Mouse (Mus musculus): ENCODE data around the gene Arhgap10. TPM values are rescaled to one million over a fixed set of nuclear protein-coding genes. Genes with fewer than 3 reads are reported as not detected.

Gene Arhgap10
- total RNA-seq, 2 experiments from 2014 or later, result 5.2 to 7.7 TPM

DNA sequence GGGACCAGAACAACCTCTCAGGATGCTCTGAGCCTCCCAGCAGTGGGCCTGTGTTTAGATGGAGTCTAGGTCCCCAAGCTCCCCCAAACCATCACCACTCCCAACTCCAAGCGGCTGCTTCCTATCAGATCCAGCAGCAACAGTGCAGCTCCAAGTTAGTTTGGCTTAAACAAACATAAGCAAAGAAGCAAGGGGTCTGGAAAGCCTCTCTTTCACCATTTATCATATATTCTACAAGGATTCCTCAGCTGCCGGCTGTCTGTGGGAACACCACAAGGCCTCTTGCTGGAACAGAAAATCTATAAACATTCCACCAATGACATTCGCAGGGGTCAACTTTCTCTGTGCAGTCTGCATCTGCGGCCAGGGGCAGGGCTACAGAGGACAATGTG is 29.5 kb downstream of the Arhgap10 start:
- ATAC-seq (ENCODE audit: poor library complexity, severe bottlenecking), result no peak

DNA sequence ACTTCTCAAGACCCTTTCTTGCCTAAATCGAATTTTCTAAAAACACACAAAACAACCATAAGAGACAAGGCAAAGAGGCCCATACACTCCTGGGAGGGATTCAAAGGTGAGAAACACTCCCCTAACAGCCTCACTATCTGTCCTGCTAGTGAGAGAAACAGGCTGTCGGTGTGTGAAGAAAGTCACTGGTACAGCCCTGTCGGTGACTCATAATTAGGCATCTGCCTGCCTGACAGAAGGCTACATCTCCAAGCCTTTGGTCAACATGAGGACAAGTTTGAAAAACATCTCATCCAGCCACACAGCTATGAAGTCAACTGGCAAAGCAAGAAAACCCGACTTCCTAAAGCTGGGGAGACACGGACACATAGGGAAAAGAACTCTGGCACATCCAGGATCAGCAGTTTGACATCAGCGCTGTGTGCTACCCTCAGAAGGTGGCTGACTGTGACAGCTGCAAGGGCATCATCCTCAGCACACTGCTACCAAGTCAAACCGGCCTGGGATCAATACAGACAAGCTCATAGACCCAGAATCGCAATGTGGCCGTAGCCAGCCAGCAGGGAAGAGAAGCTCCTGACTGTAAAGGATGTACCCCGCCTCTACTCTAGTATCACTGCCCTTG is 30.1 kb downstream of the Arhgap10 start:
- ATAC-seq (ENCODE audit: poor library complexity, severe bottlenecking), result no peak

DNA sequence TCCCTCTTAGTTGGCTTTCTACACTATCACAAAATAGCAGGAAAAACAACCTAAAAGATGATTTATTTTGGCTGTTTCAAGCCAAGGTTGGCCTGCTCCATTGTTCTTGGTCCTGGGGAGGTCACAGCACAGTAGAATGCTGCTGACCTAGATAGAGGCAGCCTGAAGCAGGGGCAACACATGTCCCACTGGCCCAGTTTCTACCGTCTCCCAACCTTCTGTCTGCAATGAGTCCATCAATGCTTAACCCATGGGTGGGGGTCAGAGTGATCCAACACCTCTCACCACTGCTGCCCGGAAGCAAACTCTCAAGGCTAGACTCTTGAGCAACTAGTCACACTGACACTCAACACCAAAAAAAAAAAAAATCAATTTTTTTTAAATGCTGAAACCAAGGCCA is 31.0 kb downstream of the Arhgap10 start:
- no peak for ATAC-seq (ENCODE audit: poor library complexity, severe bottlenecking)

DNA sequence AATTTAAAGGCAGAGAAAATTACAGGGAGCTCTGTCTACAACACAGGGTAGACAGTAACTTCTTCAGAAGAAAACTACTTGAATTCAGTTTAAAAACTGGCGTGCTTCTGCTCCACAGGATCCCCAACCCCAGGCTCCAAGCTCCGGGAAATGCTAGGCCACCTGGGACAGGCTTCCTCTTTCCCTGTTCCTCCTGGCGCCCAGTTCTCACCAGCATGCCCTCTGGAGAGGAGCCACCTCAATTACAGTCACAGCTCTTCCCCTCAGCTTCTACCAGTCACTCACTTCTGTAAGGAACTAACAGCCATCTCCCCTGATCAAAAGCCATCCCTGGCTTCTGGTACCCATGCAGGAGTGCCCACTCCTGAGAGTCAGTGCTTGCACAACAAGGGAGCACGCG is 32.9 kb downstream of the Arhgap10 start:
- ATAC-seq (ENCODE audit: poor library complexity, severe bottlenecking), result peak; percentile 20

DNA sequence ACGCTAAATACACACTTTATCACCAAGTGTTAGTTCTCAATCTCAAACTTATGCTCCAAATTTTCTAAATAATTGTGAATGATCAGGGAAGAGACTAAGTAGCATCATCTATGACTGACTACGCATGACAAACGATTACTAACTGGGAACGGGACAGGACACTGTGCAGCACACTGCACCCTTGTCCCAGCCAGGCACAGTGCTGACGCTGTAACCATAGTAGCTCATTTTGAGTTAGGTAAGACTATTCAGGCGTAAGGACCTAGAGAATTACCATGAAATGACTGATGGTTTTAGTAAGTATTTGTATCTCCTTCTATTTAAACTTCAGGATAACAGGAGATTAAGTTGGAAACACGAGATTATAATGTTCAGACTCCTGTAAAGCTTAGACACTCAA is 33.5 kb downstream of the Arhgap10 start:
- no peak for ATAC-seq (ENCODE audit: poor library complexity, severe bottlenecking)

DNA sequence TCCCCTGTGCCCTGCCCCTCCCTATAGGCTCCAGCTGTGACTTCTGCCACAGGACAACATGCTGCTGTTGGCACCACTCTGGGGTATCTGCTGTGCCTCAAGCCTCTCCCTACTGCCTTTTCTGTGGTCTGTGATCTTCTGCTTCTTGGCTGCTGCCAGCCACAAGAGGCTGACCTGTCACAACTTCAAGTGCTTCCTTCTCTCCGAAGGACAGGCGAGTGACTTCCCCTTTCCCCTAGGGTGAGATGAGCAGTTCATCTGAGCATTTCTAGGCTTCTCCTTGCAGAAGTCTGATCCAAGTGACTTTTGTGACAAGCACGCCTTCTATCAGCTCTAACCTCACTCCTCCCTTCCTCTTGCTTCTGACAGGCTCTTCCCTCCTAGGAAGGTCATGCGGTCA is 34.1 kb downstream of the Arhgap10 start:
- ATAC-seq (ENCODE audit: poor library complexity, severe bottlenecking), result peak; percentile 89

DNA sequence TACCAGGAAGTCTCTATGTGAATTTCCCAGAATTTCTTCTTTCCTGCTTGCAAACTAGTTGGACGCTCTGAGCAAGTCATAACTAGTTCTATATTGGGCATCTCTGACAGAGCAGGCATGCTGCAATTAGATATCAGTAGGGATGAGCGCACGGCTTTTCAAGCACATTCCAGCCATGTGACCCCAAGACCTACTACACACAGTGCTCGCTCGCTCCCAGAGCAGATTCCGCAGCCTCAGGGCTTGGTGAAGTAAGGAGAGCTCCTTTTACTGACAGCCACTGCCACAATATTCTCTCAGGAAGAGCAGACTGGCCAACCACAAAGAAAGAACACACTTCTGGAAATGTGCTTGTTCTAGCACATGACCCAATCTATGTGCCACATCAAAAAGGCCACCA is 36.0 kb downstream of the Arhgap10 start:
- ATAC-seq (ENCODE audit: poor library complexity, severe bottlenecking), result no peak

DNA sequence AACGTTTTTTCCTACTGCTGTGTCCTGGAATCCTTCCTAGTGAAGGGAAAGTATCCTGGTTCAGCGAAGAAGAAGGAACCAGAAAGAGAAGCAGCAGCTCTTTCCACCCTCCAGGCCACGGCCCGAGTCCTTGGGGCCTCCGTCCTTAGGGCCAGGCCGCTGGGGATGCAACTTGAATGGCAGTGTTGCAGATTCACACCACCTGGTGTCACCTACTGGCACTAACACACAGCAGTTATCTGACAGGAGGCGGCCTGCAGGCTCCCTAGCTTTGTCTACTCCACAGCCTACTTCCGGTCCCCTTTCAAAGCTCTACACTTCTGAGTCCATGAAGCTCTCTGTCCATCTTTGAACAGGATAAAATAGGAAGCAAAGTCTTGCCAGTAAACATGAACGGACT is 37.8 kb downstream of the Arhgap10 start:
- no peak for ATAC-seq (ENCODE audit: poor library complexity, severe bottlenecking)

DNA sequence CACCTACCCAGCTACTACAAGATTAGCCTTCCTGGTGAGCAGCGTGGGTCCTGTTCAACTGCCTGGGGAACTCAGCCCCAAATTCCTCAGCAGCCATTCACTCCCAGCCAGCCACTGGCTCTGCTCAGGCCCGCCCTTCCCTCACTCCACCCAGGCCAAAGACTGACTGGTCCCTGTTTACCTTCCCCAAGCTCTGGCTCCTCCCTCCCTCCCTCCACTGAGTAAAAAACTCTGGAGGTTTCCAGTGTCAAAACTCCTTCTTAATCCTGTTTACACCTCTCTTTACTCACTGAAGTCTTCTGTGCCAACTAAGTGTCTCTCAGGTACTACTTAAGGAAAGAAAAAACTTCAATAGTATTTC is 38.9 kb downstream of the Arhgap10 start:
- ATAC-seq (ENCODE audit: poor library complexity, severe bottlenecking), result no peak

DNA sequence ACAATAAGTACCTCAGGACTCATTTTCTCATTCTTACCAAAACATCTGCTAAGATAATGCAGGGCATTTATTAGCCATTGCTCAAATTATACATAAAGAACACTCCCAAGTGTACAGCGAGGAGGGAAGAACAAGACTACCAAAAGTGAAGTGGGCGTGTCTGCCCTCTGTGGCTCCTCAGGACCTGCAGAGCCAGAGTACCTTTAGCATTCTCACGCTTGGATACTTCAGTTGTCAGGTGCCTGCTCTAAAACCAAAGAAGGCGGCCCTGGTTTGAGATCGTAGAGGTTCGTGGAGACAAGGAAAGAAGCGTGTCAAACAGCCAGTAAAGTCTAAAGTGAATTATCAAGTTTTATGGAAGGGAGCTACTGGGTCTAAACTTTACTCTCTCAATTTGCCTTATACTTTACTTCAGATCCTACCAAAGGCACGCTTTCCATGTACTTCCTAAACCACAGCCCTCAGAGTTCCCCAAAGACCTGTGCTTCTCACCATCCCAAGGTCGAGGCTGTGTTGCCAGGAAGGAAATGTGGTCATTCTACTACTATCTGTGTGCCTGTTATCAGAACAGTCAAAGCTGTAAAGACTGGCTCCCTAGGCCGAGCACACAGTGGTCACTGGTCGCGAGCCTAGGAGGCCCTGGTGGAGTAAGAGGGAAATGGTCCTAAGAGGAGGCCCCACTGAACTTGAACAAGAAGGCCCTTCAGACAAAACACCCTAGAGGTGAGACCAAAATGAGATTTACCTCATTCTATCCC is 39.4 kb downstream of the Arhgap10 start:
- peak; percentile 42 for ATAC-seq (ENCODE audit: poor library complexity, severe bottlenecking)

DNA sequence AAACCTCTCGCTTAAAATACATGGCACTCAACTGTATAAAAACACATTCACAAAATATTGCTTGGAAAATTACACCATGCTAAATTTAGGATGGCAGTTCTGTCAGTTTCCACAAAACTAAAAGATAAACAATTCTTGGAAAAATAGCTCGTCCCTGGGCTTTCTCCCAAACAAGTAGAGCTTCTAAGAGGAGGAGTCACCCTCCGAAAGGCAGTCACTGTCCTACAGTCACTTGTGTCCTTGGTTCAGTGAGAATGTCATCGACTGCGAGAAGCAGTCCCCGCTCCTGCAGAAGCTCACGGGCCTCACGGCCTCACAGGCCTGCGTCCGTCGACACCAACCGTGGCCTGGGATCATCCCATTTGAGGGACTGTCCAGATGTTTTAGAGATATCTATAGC is 40.1 kb downstream of the Arhgap10 start:
- ATAC-seq (ENCODE audit: poor library complexity, severe bottlenecking), result no peak

DNA sequence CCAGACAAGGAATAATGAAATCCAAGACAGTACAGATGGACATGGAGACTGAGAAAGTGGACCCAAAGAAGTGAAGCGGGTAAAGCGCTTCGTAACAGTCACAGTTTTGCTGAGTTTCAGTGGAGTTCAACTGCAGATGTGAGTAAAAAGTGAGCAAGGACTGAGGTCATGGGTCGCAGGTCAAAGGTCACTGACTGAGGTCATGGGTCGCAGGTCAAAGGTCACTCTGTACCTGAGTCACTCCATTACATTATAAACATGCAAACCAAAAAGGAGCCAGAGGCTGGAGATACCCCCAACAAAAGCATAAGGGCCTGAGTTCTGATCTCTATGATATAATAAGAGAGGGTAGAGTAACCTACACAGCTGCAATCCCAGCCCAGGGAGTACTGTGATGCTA is 43.1 kb downstream of the Arhgap10 start:
- no peak for ATAC-seq (ENCODE audit: poor library complexity, severe bottlenecking)

DNA sequence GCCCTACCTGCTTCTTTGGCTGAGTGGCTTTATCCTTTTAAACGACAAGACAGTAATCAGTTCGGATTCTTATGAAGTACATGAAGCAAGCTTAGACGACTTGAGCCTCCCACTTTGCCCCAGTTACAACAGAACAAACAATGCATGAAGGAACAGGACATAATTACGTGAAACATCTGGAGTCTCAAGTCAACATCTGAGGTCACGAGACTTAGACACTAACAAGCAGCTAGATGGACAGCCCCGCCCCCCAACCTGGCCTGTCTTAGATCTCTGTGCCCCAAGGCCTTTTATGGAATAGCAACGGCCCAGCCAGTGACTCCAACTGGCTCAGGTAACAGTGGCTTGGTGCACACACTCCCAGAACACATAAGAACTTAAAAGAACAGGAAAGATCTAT is 44.0 kb downstream of the Arhgap10 start:
- ATAC-seq (ENCODE audit: poor library complexity, severe bottlenecking), result no peak

DNA sequence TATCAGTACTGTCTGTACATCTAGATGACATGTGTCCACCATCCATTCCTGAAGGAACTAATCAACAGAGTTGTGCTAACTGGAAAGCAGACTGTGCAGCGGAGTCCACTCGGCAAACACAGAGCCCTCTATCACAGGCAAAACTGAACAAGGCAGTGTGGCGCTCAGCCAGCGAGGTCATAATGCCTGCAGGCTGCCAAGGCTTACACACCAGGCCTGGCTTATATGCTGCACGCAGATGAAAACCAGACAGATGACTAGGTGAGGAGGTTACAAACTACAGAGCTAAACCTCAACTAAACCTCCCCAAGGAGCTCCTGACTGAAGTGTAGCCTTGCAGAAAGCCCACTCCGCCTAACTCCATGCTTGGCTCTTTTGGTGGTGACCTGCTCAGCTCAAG is 44.4 kb downstream of the Arhgap10 start:
- no peak for ATAC-seq (ENCODE audit: poor library complexity, severe bottlenecking)

DNA sequence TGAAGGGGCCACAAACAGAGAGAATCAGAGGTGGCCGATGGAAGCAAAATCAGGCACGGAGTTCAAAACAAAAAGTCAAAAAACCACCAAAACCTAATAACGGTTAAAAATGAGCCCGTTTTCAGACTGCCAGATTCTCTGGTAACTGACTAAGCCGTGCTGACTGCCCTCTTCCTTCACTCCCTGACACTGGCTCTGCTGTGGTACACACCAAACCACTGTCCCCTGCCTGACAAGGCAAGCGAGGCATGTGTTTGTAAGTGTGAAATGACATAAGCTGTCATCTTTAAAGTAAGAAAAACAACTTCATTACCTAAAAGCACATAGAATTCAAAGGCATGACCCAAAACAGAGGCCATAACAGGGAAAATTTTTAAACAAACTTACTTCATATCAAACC is 56.4 kb downstream of the Arhgap10 start:
- peak; percentile 59 for ATAC-seq (ENCODE audit: poor library complexity, severe bottlenecking)

DNA sequence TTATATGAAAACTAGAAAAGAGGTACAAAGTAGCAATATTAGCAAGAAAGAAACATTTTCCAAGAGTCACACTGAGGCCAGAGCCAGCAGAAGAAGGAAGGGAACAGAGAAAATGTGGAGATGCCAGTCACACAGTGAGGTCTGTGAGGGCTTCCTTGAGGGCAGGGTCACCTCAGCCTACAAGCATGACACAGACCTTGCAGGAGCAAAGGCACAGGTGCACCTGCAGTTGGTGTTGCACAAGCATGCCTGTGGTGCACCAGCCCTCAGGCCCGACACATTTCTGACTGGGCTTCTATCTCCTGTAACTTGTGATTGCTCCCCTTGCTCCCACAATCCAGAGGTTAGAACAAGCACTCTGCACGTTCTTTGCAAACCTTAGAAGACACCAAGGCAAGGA is 57.4 kb downstream of the Arhgap10 start:
- ATAC-seq (ENCODE audit: poor library complexity, severe bottlenecking), result no peak

DNA sequence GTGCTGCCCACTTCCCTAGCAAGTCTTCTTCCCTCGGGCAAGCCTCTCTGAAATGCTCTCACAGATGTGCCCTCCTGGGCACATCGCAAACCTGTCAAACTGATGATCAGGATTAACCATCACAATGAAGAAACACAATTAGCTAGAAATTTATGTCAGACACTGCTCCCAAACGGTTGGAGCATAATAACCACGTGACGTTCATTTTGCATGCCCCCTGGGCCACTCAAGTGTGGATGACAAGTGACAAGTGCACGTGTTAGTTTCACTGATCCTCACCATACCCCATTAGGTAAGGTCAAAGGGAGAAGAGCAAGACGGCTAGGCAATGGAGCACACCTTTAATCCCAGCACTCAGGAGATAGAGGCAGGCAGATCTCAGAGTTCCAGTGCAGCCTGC is 58.1 kb downstream of the Arhgap10 start:
- ATAC-seq (ENCODE audit: poor library complexity, severe bottlenecking), result no peak

DNA sequence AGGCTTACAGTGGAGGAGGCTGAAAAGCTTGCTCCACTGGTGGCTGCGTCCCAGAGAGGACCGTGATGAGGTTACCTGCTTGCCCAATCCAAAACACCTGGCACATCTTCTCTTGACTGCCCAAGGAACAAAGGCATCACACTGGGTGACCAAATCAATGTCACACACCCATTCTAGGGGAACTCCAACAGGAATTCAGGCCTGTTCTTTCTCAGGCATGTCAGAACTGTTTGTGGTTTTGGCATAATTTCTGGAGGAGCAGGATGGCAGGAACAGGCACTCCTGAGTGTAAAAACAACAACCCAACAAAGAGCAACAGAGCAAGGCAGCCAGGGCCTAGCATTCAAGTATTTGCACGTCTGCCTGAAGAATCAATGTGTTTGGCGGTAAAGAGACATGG is 59.2 kb downstream of the Arhgap10 start:
- no peak for ATAC-seq (ENCODE audit: poor library complexity, severe bottlenecking)

DNA sequence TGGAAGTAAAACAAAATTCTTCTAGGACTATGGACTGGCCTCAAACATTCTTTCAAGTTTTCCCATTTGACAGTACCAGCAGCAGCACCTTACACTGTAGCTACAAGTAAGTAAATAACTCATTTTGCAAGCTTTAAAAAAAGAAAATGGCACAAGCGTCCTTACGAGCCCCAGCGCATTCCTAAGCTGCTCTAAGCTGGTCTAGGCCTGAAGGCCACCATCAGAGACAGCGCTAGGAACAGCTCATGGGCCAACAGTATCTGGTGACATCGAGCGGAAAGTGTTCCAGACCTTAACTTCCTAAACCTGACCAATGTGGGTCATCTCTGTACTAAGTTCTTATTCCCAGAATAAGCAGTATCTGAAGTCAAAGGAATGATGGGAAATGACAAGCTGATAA is 61.5 kb downstream of the Arhgap10 start:
- no peak for ATAC-seq (ENCODE audit: poor library complexity, severe bottlenecking)

DNA sequence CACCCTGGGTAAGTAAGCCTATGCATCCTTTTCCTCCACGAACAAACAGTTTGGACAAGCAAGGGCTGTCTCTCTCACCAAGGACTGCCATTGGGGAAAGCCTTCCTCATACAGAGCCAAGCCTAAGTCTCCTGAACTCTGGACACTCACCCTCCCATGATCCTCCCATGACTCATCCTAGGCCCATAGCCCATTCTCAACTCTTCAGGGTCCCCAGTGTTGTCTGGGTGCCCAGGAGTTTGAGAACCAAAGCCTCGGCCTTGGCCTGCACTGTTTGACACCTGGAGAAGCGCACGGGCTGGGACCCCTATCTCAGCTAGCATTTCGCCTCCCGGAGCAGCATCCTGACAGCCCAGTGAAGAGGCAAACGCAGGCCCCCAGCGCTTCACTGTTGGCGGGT is 63.9 kb downstream of the Arhgap10 start:
- ATAC-seq (ENCODE audit: poor library complexity, severe bottlenecking), result no peak

DNA sequence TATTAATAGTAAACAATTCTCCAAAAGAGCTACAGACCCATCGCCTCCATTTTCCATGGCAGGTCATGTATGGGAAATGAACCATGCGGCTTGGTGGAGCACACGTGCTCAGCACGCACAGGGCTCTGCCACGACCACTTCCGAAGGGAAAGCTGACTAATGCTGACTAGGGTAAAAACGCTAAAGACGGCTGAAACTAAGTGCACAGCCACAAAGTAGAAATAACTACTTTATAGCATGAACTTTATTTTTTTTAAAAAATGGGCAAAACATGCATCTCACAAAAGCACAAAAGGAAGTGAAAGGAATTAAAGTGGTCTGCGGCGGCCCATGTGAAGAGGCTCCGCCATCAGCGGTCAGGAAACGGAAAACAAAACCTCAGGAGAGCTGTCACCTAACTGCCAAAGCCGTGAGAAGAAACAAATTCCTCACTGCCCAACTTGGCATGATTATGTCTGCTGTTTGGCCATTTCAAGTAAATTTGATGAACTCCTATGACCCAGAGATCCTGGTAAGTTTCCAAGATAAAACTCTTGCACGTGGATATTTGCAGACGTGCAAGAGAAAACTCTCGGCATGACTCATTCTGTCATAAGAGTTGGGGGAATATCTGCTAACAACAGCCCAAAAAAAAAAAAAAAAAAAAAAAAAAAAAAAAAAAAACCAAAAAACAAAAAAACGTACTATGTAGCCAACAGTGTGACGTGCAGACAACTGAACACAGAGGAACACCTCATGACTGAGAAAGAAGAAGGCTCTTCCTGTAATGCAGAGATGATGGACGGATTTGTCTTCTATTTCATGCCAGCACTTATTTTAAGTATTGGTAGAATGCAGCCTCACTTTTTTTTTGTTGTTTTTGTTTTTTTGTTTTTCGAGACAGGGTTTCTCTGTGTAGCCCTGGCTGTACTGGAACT is 66.0 kb downstream of the Arhgap10 start:
- peak; percentile 75 for ATAC-seq (ENCODE audit: poor library complexity, severe bottlenecking)

DNA sequence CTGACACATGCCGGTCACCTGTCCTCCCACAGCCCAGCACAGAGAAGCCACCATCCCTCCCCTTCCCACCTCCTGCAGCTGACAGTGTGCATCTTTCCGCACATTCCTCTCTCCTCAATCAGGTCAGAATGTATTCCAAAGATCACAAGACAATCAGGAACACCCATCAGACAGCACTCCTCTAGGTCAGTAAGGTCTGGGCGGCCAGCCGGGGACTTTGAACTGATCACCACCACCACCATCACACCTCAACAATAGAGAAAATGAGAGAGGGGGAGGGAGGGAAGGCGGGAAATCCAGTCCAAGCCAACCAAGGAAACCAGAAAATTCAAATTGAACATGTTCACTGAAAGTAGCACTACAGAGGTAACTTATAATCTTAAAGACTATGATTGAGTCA is 66.7 kb downstream of the Arhgap10 start:
- ATAC-seq (ENCODE audit: poor library complexity, severe bottlenecking), result no peak

Data from megakaryocyte, adult 5-6 weeks (primary cell).